Mouse (Mus musculus) heart, adult 2 months (tissue): ENCODE data around the gene Gpr157. TPM values are rescaled to one million over a fixed set of nuclear protein-coding genes. Genes with fewer than 3 reads are reported as not detected.

Experiments used
- DNase-seq, 2 experiments: peaks; one replicate each; pipeline ENCODE4 v3.0.0; 2021
- H3K27ac ChIP-seq: fragments of 200-600 bp; 2 replicates; pipeline ENCODE4 v1.8.1; 2022
- H3K27me3 ChIP-seq: fragments of 200-500 bp; 2 replicates; pipeline ENCODE4 v1.6.1; 2012; ENCODE audit warnings: mild to moderate bottlenecking, low read length, inconsistent platforms, mixed read lengths; ENCODE audit not compliant: control insufficient read depth, insufficient read depth
- H3K36me3 ChIP-seq: fragments of 200-500 bp; 2 replicates; pipeline ENCODE4 v1.6.1; 2012; ENCODE audit warnings: low read length, inconsistent platforms; ENCODE audit not compliant: control insufficient read depth, insufficient read depth
- H3K4me1 ChIP-seq: fragments of 200-500 bp; 2 replicates; pipeline ENCODE4 v1.6.1; 2011; ENCODE audit warnings: low read length; ENCODE audit not compliant: control insufficient read depth, insufficient read depth
- H3K4me3 ChIP-seq: fragments of 200-600 bp; 2 replicates; pipeline ENCODE4 v1.8.1; 2022
- H3K79me2 ChIP-seq: fragments of 200-500 bp; replicated peaks from 2 replicates; pipeline ENCODE4 v1.6.1; 2012; ENCODE audit warnings: mild to moderate bottlenecking, inconsistent platforms, low read length, moderate library complexity, mixed read lengths; ENCODE audit not compliant: control insufficient read depth, insufficient read depth
- H3K9ac ChIP-seq: fragments of 200-500 bp; 2 replicates; pipeline ENCODE4 v1.6.1; 2012; ENCODE audit warnings: low read depth, mild to moderate bottlenecking, control low read depth, inconsistent platforms, low read length, mixed read lengths
- CTCF ChIP-seq: fragments of 200-600 bp; IDR thresholded peaks from 2 replicates; pipeline ENCODE4 v1.8.1; 2022; ENCODE audit warnings: antibody characterized with exemption, mild to moderate bottlenecking, moderate library complexity
- EP300 ChIP-seq: fragments of 200-500 bp; IDR thresholded peaks from 2 replicates; pipeline ENCODE4 v1.6.1; 2011; ENCODE audit warnings: low read depth, low read length, control low read depth; ENCODE audit not compliant: insufficient read depth
- POLR2A ChIP-seq: fragments of 200-500 bp; IDR thresholded peaks from 2 replicates; pipeline ENCODE4 v1.6.1; 2011; ENCODE audit warnings: mild to moderate bottlenecking, low read depth, low read length, control low read depth; ENCODE audit not compliant: insufficient read depth
- WGBS: fragments of 180-500 bp; shearing (Covaris S2); methylation state at CpG from one replicate; pipeline ENCODE4 v1.1.7; 2018; 5-methylcytosine and 5-hydroxymethylcytosine counted together
- intact Hi-C: fragments of 180-260 bp; cut with DNase I; formaldehyde crosslinking; loops from one replicate; pipeline ENCODE4 v1.15.1; 2025
- polyA plus RNA-seq: library from polyadenylated mRNA; depleted of rRNA; stranded (reverse); fragments of >200 nt; gene quantifications from 2 replicates; pipeline ENCODE4 v1.2.3, GENCODE M21; 2012
- total RNA-seq, 2 experiments: library from RNA; stranded (reverse); gene quantifications; 2 replicates each; pipeline ENCODE4 v1.2.3; 2021

Gene Gpr157
- total and polyA plus RNA-seq, 3 experiments = 21.8 to 42.4 (median 34.2) TPM

GRCm38 (mm10) chr4:150136693-150137092 lies 49.5 kb downstream of the Gpr157 start:
- WGBS = 7% methylated on average over 10 of the region's 10 CpGs

GRCm38 (mm10) chr4:150137368-150138083 lies 50.4 kb downstream of the Gpr157 start:
- Histone ChIP-seq H3K36me3 (no peaks in the 10 kb centered on the region), H3K27ac (no peak overlapping the region), H3K27me3 (no peaks in the 10 kb centered on the region), H3K4me1 (no peaks in the 10 kb centered on the region), H3K4me3 (no peak overlapping the region), H3K9ac (no peak overlapping the region), H3K79me2 (no peaks in the 10 kb centered on the region)
- intact Hi-C loops = loop anchor here (5.0 kb wide), 1 partner anchor 85 kb away; no protein-coding TSS in a partner anchor
- 81% methylated on average over 7 of the region's 7 CpGs for WGBS
- TF ChIP-seq CTCF = no peak
- no peak for TF ChIP-seq EP300
- TF ChIP-seq POLR2A = no peak
- no peak for DNase-seq

More at GRCm38 (mm10) chr4:150136693-150137092, 49.5 kb downstream of the Gpr157 start:
- peak; percentile 99; the same call in 1 of the 2 replicates for TF ChIP-seq CTCF
- no peak for TF ChIP-seq POLR2A
- intact Hi-C loops = loop anchor here (5.0 kb wide), 1 partner anchor 86 kb away; no protein-coding TSS in a partner anchor
- Histone ChIP-seq H3K79me2 (no peaks in the 10 kb centered on the region), H3K4me3 (no peak overlapping the region), H3K4me1 (peaks cover 1% of the 10 kb centered on the region; the same call in 1 of the 2 replicates), H3K9ac (no peak overlapping the region), H3K27me3 (no peaks in the 10 kb centered on the region), H3K36me3 (no peaks in the 10 kb centered on the region), H3K27ac (no peak overlapping the region)
- DNase-seq = peak; percentile 61 to 81

- Histone ChIP-seq H3K27ac (no peak overlapping the region), H3K36me3 (no peaks in the 10 kb centered on the region), H3K4me3 (no peak overlapping the region), H3K9ac (no peak overlapping the region), H3K79me2 (no peaks in the 10 kb centered on the region), H3K4me1 (no peaks in the 10 kb centered on the region), H3K27me3 (no peaks in the 10 kb centered on the region)
- TF ChIP-seq POLR2A = no peak
- no peak for TF ChIP-seq CTCF
- TF ChIP-seq EP300 = no peak
- intact Hi-C loops = loop anchor here (5.0 kb wide), 1 partner anchor 84 kb away; no protein-coding TSS in a partner anchor
- 14% methylated on average over 9 of the region's 9 CpGs for WGBS
- DNase-seq = peak in 1 of 2 experiments; percentile 45
Measured at GRCm38 (mm10) chr4:150138084-150138543, 50.9 kb downstream of the Gpr157 start.

- Histone ChIP-seq H3K36me3 (no peaks in the 10 kb centered on the region), H3K9ac (no peak overlapping the region), H3K27me3 (no peaks in the 10 kb centered on the region), H3K79me2 (no peaks in the 10 kb centered on the region), H3K4me3 (no peak overlapping the region), H3K4me1 (no peaks in the 10 kb centered on the region), H3K27ac (no peak overlapping the region)
- 70% methylated on average over 13 of the region's 13 CpGs for WGBS
- intact Hi-C loops = loop anchor here (5.0 kb wide), 1 partner anchor 83 kb away; no protein-coding TSS in a partner anchor
- TF ChIP-seq EP300 (no peak), CTCF (no peak), POLR2A (no peak)
- no peak for DNase-seq
Measured at GRCm38 (mm10) chr4:150139090-150139489, 51.9 kb downstream of the Gpr157 start.

GRCm38 (mm10) chr4:150140346-150140745 lies 53.2 kb downstream of the Gpr157 start:
- WGBS = 84% methylated on average over 7 of the region's 7 CpGs
- no peaks in the 10 kb centered on the region for H3K79me2 ChIP-seq

GRCm38 (mm10) chr4:150144242-150144641 lies 57.1 kb downstream of the Gpr157 start:
- no peak for DNase-seq
- 28% methylated on average over 12 of the region's 12 CpGs for WGBS
- Histone ChIP-seq H3K27me3 (peaks cover 1% of the 10 kb centered on the region; the same call in 1 of the 2 replicates), H3K79me2 (no peaks in the 10 kb centered on the region), H3K9ac (no peak overlapping the region), H3K27ac (no peak overlapping the region), H3K36me3 (no peaks in the 10 kb centered on the region), H3K4me1 (no peaks in the 10 kb centered on the region), H3K4me3 (no peak overlapping the region)
- TF ChIP-seq CTCF (no peak), POLR2A (no peak), EP300 (no peak)
- intact Hi-C loops = no loop called here

More at GRCm38 (mm10) chr4:150140346-150140745, 53.2 kb downstream of the Gpr157 start:
- TF ChIP-seq EP300 = no peak
- TF ChIP-seq POLR2A = no peak
- TF ChIP-seq CTCF = no peak
- no peak overlapping the region for H3K4me3 ChIP-seq
- intact Hi-C loops = no loop called here
- no peak overlapping the region for H3K9ac ChIP-seq
- no peaks in the 10 kb centered on the region for H3K27me3 ChIP-seq
- no peak for DNase-seq
- no peaks in the 10 kb centered on the region for H3K4me1 ChIP-seq
- no peaks in the 10 kb centered on the region for H3K36me3 ChIP-seq
- no peak overlapping the region for H3K27ac ChIP-seq
